Comparison of ENCODE assay signal across 8 mouse cellular contexts in the genomic region with DNA sequence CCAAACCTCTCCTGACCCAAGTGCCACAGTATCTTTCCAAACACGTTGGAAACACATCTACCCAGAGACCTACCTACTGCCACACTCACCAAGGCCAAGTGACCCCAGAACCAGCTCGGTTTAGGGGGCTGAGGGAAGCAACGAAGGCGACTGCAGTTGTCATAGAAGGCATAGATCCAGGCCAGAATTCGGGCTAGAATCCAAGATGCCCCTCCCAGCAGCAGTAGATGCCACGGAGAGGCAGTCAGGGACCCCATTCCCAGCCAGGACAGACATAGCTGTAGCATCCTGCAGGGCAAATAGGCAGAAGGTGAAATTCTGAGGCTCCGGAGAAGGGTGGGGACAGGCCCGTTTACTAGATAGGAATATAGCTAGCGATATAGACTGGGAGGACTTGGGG. TPM values are rescaled to one million over a fixed set of nuclear protein-coding genes. Genes with fewer than 3 reads are reported as not detected.
DNase-seq lines count a peak whose midpoint lies in the region; ATAC-seq and TF ChIP-seq lines count a peak whose summit lies in the region.

No protein-coding gene starts in this region.

- H3K9ac ChIP-seq in heart, adult 2 months (ENCODE audit: low read depth, low read length), result peak overlapping the region; percentile 68
- peak overlapping the region; percentile 80 for H3K9ac ChIP-seq in lung, embryonic 16.5 days (ENCODE audit: low read length)

- intact Hi-C loops in heart, adult 2 months (cut with DNase I), result loop anchor here (2.0 to 10.0 kb wide), 5 partner anchors 22 to 412 kb away; partner anchors contain the start of genes Cyp4f16, Zfp870 and Zfp871
- intact Hi-C loops in heart, postnatal 14 days (cut with DNase I), result loop anchor here (5.0 kb wide), 1 partner anchor 54 kb away; the partner anchor contains the start of gene Zfp870

- no peak for TF ChIP-seq POLR2A in heart, adult 2 months (IDR thresholded peaks at IDR 0.05; ENCODE audit: insufficient read depth, low read depth, low read length)

- peak in 1 of 2 experiments; percentile 48 for DNase-seq in heart, adult 2 months
- DNase-seq in heart, postnatal 4 days, result no peak
- peak; percentile 18 for DNase-seq in MN1 (ENCODE audit: low spot score)
- peak; percentile 13 to 25 for DNase-seq in heart, postnatal 14 days
- DNase-seq in urinary bladder, postnatal 25 days (ENCODE audit: low spot score), result no peak
- DNase-seq in cerebellum, adult 9-11 months, result no peak

- no peak for TF ChIP-seq EP300 in heart, adult 2 months (IDR thresholded peaks at IDR 0.05; ENCODE audit: insufficient read depth, low read depth, low read length)

- peak overlapping the region; percentile 75 for H3K4me3 ChIP-seq in heart, adult 2 months
- H3K4me3 ChIP-seq in lung, embryonic 16.5 days (ENCODE audit: low read length), result peak overlapping the region; percentile 70

- no peaks in the 10 kb centered on the region for H3K9me3 ChIP-seq in lung, embryonic 16.5 days (ENCODE audit: control insufficient read depth, low read length)

- H3K79me2 ChIP-seq in heart, adult 2 months (replicated peaks; ENCODE audit: control insufficient read depth, insufficient read depth, low read length), result no peaks in the 10 kb centered on the region

- peak; percentile 19; the same call in 1 of the 2 replicates for ATAC-seq in lung, embryonic 16.5 days (ENCODE audit: low read depth)
- ATAC-seq in inflammation-experienced regulatory T-cells, adult 6 months, result no peak

- TF ChIP-seq CTCF in heart, adult 2 months (IDR thresholded peaks at IDR 0.05), result no peak

- no peaks in the 10 kb centered on the region for H3K27me3 ChIP-seq in heart, adult 2 months (ENCODE audit: control insufficient read depth, insufficient read depth, low read length)
- H3K27me3 ChIP-seq in lung, embryonic 16.5 days (ENCODE audit: control insufficient read depth, insufficient read depth, low read depth, low read length), result no peaks in the 10 kb centered on the region

- 22% methylated on average over 9 of the region's 9 CpGs for WGBS in heart, adult 2 months
- 48% methylated on average over 9 of the region's 9 CpGs for WGBS in lung, embryonic 16.5 days

- H3K4me2 ChIP-seq in lung, embryonic 16.5 days (ENCODE audit: low read depth, low read length), result peak overlapping the region; percentile 86

- H3K27ac ChIP-seq in heart, adult 2 months, result peak overlapping the region; percentile 90
- peak overlapping the region; percentile 73 for H3K27ac ChIP-seq in lung, embryonic 16.5 days (ENCODE audit: low read length)

- no peaks in the 10 kb centered on the region for H3K36me3 ChIP-seq in heart, adult 2 months (ENCODE audit: control insufficient read depth, insufficient read depth, low read length)
- H3K36me3 ChIP-seq in lung, embryonic 16.5 days (ENCODE audit: control insufficient read depth, insufficient read depth, low read length), result no peaks in the 10 kb centered on the region

- peaks cover 11% of the 10 kb centered on the region for H3K4me1 ChIP-seq in heart, adult 2 months (ENCODE audit: control insufficient read depth, insufficient read depth, low read length)
- H3K4me1 ChIP-seq in lung, embryonic 16.5 days (replicated peaks; ENCODE audit: control insufficient read depth, insufficient read depth, low read length), result peaks cover 13% of the 10 kb centered on the region

RNA-seq across cellular contexts. Expression of gene Cyp4f13, which starts 0.5 kb away (rescaled TPM):
- 10 to 100 TPM; 11.2 to 12.7 TPM for total RNA-seq in heart, adult 2 months (2021)
- 21.1 and 22.9 TPM in 2 replicates for polyA plus RNA-seq in heart, adult 2 months (2012; rRNA removed)
- total RNA-seq in heart, postnatal 4 days (2021), result 10 to 100 TPM; 10.9 to 12.4 TPM
- 10 to 100 TPM; 13.8 to 22.3 TPM for total RNA-seq in heart, postnatal 14 days (2021)
- 11.6 and 17.2 TPM in 2 replicates for polyA plus RNA-seq in lung, embryonic 16.5 days (2015; fragmentation: Nextera tagmentation; extraction: Ambion mirVana)
- polyA plus RNA-seq in inflammation-experienced regulatory T-cells, adult 6 months (2017; shearing (Covaris generic)), result 10 to 100 TPM; 14.5 to 83.3 (median 55.8) TPM

RNA-seq across cellular contexts. Expression of gene Zfp472, which starts 18.9 kb away (rescaled TPM):
- 1 to 10 TPM; 2.3 to 2.7 TPM for total RNA-seq in heart, adult 2 months (2021)
- 0.62 and 0.79 TPM in 2 replicates for polyA plus RNA-seq in heart, adult 2 months (2012; rRNA removed)
- 1 to 10 TPM; 4.9 to 5.0 TPM for total RNA-seq in heart, postnatal 4 days (2021)
- total RNA-seq in heart, postnatal 14 days (2021), result 1 to 10 TPM; 2.6 to 3.3 TPM
- 10.7 and 10.9 TPM in 2 replicates for polyA plus RNA-seq in lung, embryonic 16.5 days (2015; fragmentation: Nextera tagmentation; extraction: Ambion mirVana)
- polyA plus RNA-seq in inflammation-experienced regulatory T-cells, adult 6 months (2017; shearing (Covaris generic)), result 10 to 100 TPM; 23.9 to 28.3 (median 25.7) TPM

RNA-seq across cellular contexts. Expression of gene Cyp4f14, which starts 29.6 kb away (rescaled TPM):
- under 1 TPM in 1 of 2 experiments, not detected in 1; 0.16 TPM for total RNA-seq in heart, adult 2 months (2021)
- polyA plus RNA-seq in heart, adult 2 months (2012; rRNA removed), result 0.25 and 0.44 TPM in 2 replicates
- not detected for total RNA-seq in heart, postnatal 4 days (2021)
- not detected for total RNA-seq in heart, postnatal 14 days (2021)
- polyA plus RNA-seq in lung, embryonic 16.5 days (2015; fragmentation: Nextera tagmentation; extraction: Ambion mirVana), result 0.25 TPM in 1 of 2 replicates, not detected in the other
- polyA plus RNA-seq in inflammation-experienced regulatory T-cells, adult 6 months (2017; shearing (Covaris generic)), result not detected

RNA-seq across cellular contexts. Expression of gene Zfp952, which starts 46.2 kb away (rescaled TPM):
- total RNA-seq in heart, adult 2 months (2021), result 1 to 10 TPM; 6.0 to 8.7 TPM
- polyA plus RNA-seq in heart, adult 2 months (2012; rRNA removed), result 2.2 and 4.5 TPM in 2 replicates
- 1 to 10 TPM; 7.2 to 7.8 TPM for total RNA-seq in heart, postnatal 4 days (2021)
- 1 to 10 TPM; 6.8 to 7.6 TPM for total RNA-seq in heart, postnatal 14 days (2021)
- 11.3 and 12.7 TPM in 2 replicates for polyA plus RNA-seq in lung, embryonic 16.5 days (2015; fragmentation: Nextera tagmentation; extraction: Ambion mirVana)
- 10 to 100 TPM; 14.5 to 20.2 (median 17.4) TPM for polyA plus RNA-seq in inflammation-experienced regulatory T-cells, adult 6 months (2017; shearing (Covaris generic))

RNA-seq across cellular contexts. Expression of gene Zfp870, which starts 55.3 kb away (rescaled TPM):
- 1 to 10 TPM; 5.4 to 7.3 TPM for total RNA-seq in heart, adult 2 months (2021)
- polyA plus RNA-seq in heart, adult 2 months (2012; rRNA removed), result 1.3 and 2.7 TPM in 2 replicates
- total RNA-seq in heart, postnatal 4 days (2021), result 1 to 10 TPM; 6.7 to 7.6 TPM
- 1 to 10 TPM; 7.3 to 9.0 TPM for total RNA-seq in heart, postnatal 14 days (2021)
- polyA plus RNA-seq in lung, embryonic 16.5 days (2015; fragmentation: Nextera tagmentation; extraction: Ambion mirVana), result 9.1 and 10.4 TPM in 2 replicates
- 10 to 100 TPM in 2 of 3 experiments, 1 to 10 TPM in 1; 9.1 to 12.9 (median 10.7) TPM for polyA plus RNA-seq in inflammation-experienced regulatory T-cells, adult 6 months (2017; shearing (Covaris generic))

Comparison
In these comparisons a context has a peak if more than half of its experiments do, and no peak if none do; other contexts are left out.
1. DNase-seq: peak in MN1 (single experiment) and heart, postnatal 14 days (2 of 2); none in heart, postnatal 4 days (single experiment), urinary bladder, postnatal 25 days (single experiment) and cerebellum, adult 9-11 months (single experiment).